Mouse (Mus musculus): Measurements from ENCODE around the gene Gm6096. TPM values are rescaled to one million over a fixed set of nuclear protein-coding genes. Genes with fewer than 3 reads are reported as not detected.

Gm6096 gene
- total RNA-seq, 1 experiment from 2014 or later, result not detected

DNA sequence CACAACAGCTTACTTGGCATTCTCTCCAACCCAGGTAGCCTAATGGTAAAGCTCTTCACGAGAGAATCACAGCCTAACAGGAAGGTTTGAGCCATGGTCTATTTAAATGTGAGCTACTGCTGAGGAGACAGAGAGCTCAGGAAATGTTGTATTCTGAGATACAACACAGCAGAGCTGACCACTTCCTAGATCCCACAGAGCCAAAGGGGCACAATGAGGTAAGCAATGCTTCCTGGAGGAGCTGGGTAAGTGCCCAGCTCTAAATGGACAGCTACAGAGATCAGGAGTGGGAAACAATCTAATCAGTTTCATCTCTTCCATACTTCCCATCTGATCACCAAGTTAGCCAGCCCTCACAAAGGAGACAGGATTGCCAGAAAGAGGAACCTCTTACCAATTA lies 40.4 kb downstream of the Gm6096 start:
- ATAC-seq (replicated peaks; ENCODE audit: insufficient number of reproducible peaks, low FRiP score, low TSS enrichment, poor library complexity, severe bottlenecking), result no peak

GRCm38 (mm10) chr7:34292633-34293032 lies 41.8 kb downstream of the Gm6096 start:
- no peak for ATAC-seq (replicated peaks; ENCODE audit: insufficient number of reproducible peaks, low FRiP score, low TSS enrichment, poor library complexity, severe bottlenecking)

GRCm38 (mm10) chr7:34296124-34296523 lies 45.3 kb downstream of the Gm6096 start:
- no peak for ATAC-seq (replicated peaks; ENCODE audit: insufficient number of reproducible peaks, low FRiP score, low TSS enrichment, poor library complexity, severe bottlenecking)

GRCm38 (mm10) chr7:34298818-34299217 lies 48.0 kb downstream of the Gm6096 start:
- ATAC-seq (replicated peaks; ENCODE audit: insufficient number of reproducible peaks, low FRiP score, low TSS enrichment, poor library complexity, severe bottlenecking), result no peak

Other genes starting within 250 kb of the Gm6096 start
- gene Scgb2b27, start 237.1 kb upstream of the Gm6096 start, total RNA-seq (2017), result not detected in 3 replicates
- gene Scgb1b27, start 229.6 kb upstream of the Gm6096 start, total RNA-seq (2017), result not detected in 3 replicates
- not detected in 3 replicates for gene Scgb1b30, start 155.6 kb upstream of the Gm6096 start, total RNA-seq (2017)
- not detected in 3 replicates for gene Wtip, start 117.8 kb upstream of the Gm6096 start, total RNA-seq (2017)
- 107 to 120 TPM (median 115 TPM) in 3 replicates for gene Uba2, start 81.4 kb upstream of the Gm6096 start, total RNA-seq (2017)
- 22.9 to 36.0 TPM (median 31.0 TPM) in 3 replicates for gene Pdcd2l, start 54.4 kb upstream of the Gm6096 start, total RNA-seq (2017)
- gene Gpi1, start 20.7 kb upstream of the Gm6096 start, total RNA-seq (2017), result 219 to 290 TPM (median 277 TPM) in 3 replicates
- 28.1 to 42.2 TPM (median 28.8 TPM) in 3 replicates for gene 4931406P16Rik, start 62.5 kb downstream of the Gm6096 start, total RNA-seq (2017)
- 94.4 to 159 TPM (median 97.2 TPM) in 3 replicates for gene Lsm14a, start 142.3 kb downstream of the Gm6096 start, total RNA-seq (2017)

Measured in monocyte, adult 5-6 weeks (primary cell).